Comparison of ENCODE assay signal across 9 mouse cellular contexts in the genomic region with DNA sequence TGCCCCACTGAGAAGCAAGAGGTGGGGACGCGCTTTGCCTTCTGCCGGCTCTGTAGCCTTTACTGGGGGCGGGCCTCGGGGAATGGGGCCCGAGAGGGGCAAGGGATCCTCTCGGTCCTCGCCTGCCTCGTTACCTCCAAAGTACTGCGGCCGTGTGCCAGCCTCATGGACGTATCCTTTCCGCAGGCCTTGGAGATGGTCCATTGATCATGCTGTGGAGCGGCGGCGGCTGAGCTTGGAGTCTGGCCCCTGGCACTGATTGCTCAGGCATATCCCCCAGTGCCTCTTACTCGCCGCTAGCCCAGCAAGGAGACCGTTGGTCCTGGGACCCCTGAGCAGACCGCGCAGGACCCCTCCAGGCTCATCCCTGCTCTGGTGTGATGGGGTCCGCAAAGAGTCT. TPM values are rescaled to one million over a fixed set of nuclear protein-coding genes. Genes with fewer than 3 reads are reported as not detected.
DNase-seq lines count a peak whose midpoint lies in the region; ATAC-seq and TF ChIP-seq lines count a peak whose summit lies in the region.
"Had no signal": no experiment of that assay in that cellular context is flagged by ENCODE, and none has a peak within 500 bp of the region (broad histone marks: within the 10 kb centered on the region; RNA-seq: fewer than 3 reads in every experiment).

No protein-coding gene starts in this region.

- H3K27ac ChIP-seq in heart, embryonic 15.5 days = no peak overlapping the region
- no peak overlapping the region for H3K27ac ChIP-seq in neural tube, embryonic 12.5 days
- no peak overlapping the region for H3K27ac ChIP-seq in hindbrain, postnatal 0 days
- H3K27ac ChIP-seq: midbrain, embryonic 13.5 days had no signal

- H3K9me3 ChIP-seq in heart, embryonic 15.5 days (replicated peaks) = no peaks in the 10 kb centered on the region
- no peaks in the 10 kb centered on the region for H3K9me3 ChIP-seq in neural tube, embryonic 12.5 days
- no peaks in the 10 kb centered on the region for H3K9me3 ChIP-seq in hindbrain, postnatal 0 days (ENCODE audit: low read length)
- H3K9me3 ChIP-seq: midbrain, embryonic 13.5 days had no signal

- H3K27me3 ChIP-seq in heart, embryonic 15.5 days = peaks cover 47% of the 10 kb centered on the region
- peaks cover 40% of the 10 kb centered on the region for H3K27me3 ChIP-seq in neural tube, embryonic 12.5 days (replicated peaks)
- peaks cover 21% of the 10 kb centered on the region for H3K27me3 ChIP-seq in hindbrain, postnatal 0 days (ENCODE audit: insufficient read depth, low read length)

- no peaks in the 10 kb centered on the region for H3K36me3 ChIP-seq in heart, embryonic 15.5 days
- H3K36me3 ChIP-seq in neural tube, embryonic 12.5 days = no peaks in the 10 kb centered on the region
- no peaks in the 10 kb centered on the region for H3K36me3 ChIP-seq in hindbrain, postnatal 0 days (ENCODE audit: insufficient read depth, low read length)
- H3K36me3 ChIP-seq: midbrain, embryonic 13.5 days had no signal

- 20% methylated on average over 22 of the region's 22 CpGs for WGBS in heart, embryonic 15.5 days
- 25% methylated on average over 22 of the region's 22 CpGs for WGBS in neural tube, embryonic 12.5 days
- 20% methylated on average over 22 of the region's 22 CpGs for WGBS in hindbrain, postnatal 0 days

- intact Hi-C loops in heart, postnatal 10 days (cut with DNase I) = no loop called here

- peak overlapping the region; percentile 14 for H3K4me3 ChIP-seq in heart, embryonic 15.5 days
- no peak overlapping the region for H3K4me3 ChIP-seq in neural tube, embryonic 12.5 days
- H3K4me3 ChIP-seq in hindbrain, postnatal 0 days (ENCODE audit: low read length) = peak overlapping the region; percentile 16; the same call in 1 of the 2 replicates
- H3K4me3 ChIP-seq: midbrain, embryonic 13.5 days had no signal

- no peak for DNase-seq in heart, postnatal 10 days
- no peak for DNase-seq in neural tube, embryonic 10.5 days (ENCODE audit: extremely low spot score, low spot score)
- no peak for DNase-seq in hindbrain, postnatal 0 days (ENCODE audit: low spot score)
- DNase-seq in adrenal gland, adult 8-10 months = no peak
- no peak for DNase-seq in layer of hippocampus, adult 9-10 months (ENCODE audit: low spot score)

- peak overlapping the region; percentile 33 for H3K4me2 ChIP-seq in heart, embryonic 15.5 days
- H3K4me2 ChIP-seq in neural tube, embryonic 12.5 days (replicated peaks) = 0 out of 2 replicates have a peak overlapping the region, but pooled peaks have one; percentile 24
- 0 out of 2 replicates have a peak overlapping the region, but pooled peaks have one; percentile 30 for H3K4me2 ChIP-seq in hindbrain, postnatal 0 days (ENCODE audit: low read depth, low read length)
- H3K4me2 ChIP-seq: midbrain, embryonic 13.5 days had no signal

- H3K9ac ChIP-seq in heart, embryonic 15.5 days = no peak overlapping the region
- H3K9ac ChIP-seq in neural tube, embryonic 12.5 days = 0 out of 2 replicates have a peak overlapping the region, but pooled peaks have one; percentile 6
- H3K9ac ChIP-seq in hindbrain, postnatal 0 days (replicated peaks; ENCODE audit: low read length) = no peak overlapping the region
- H3K9ac ChIP-seq: midbrain, embryonic 13.5 days had no signal

- TF ChIP-seq CTCF in hindbrain, postnatal 0 days (IDR thresholded peaks at IDR 0.05; ENCODE audit: low read depth) = no peak

- no peak for ATAC-seq in heart, embryonic 15.5 days (replicated peaks; ENCODE audit: insufficient number of reproducible peaks, insufficient read depth, low FRiP score, low read depth)
- ATAC-seq in neural tube, embryonic 12.5 days (ENCODE audit: low FRiP score, low read depth) = no peak
- ATAC-seq in hindbrain, postnatal 0 days = no peak
- ATAC-seq: midbrain, embryonic 13.5 days had no signal

- H3K4me1 ChIP-seq in heart, embryonic 15.5 days (replicated peaks) = peaks cover 11% of the 10 kb centered on the region
- H3K4me1 ChIP-seq in neural tube, embryonic 12.5 days = peaks cover 11% of the 10 kb centered on the region
- 0 out of 2 replicates have a peak, but pooled peaks cover 7% of the 10 kb centered on the region for H3K4me1 ChIP-seq in hindbrain, postnatal 0 days (ENCODE audit: insufficient read depth, low read length)

RNA-seq across cellular contexts. Expression of a gene that starts 1.1 kb away (rescaled TPM):
- polyA plus RNA-seq in heart, embryonic 15.5 days (2015; fragmentation: Nextera tagmentation; extraction: Ambion mirVana) = 0.09 and 0.13 TPM in 2 replicates
- total RNA-seq in heart, postnatal 10 days (2021) = not detected
- 0.26 and 0.30 TPM in 2 replicates for polyA plus RNA-seq in neural tube, embryonic 12.5 days (2016; fragmentation: Nextera tagmentation; extraction: Ambion mirVana)
- total RNA-seq in hindbrain, postnatal 0 days (2014; rRNA removed) = not detected in 2 replicates
- 0.35 and 0.48 TPM in 2 replicates for polyA plus RNA-seq in hindbrain, postnatal 0 days (2015; fragmentation: Nextera tagmentation; extraction: Ambion mirVana)
- not detected for total RNA-seq in adrenal gland, adult 8-10 months (2022)
- total RNA-seq: layer of hippocampus, postnatal 25 days had no signal

RNA-seq across cellular contexts. Expression of a gene that starts 5.4 kb away (rescaled TPM):
- polyA plus RNA-seq in heart, embryonic 15.5 days (2015; fragmentation: Nextera tagmentation; extraction: Ambion mirVana) = 19.0 and 21.9 TPM in 2 replicates
- total RNA-seq in heart, postnatal 10 days (2021) = 10 to 100 TPM; 22.1 to 24.6 TPM
- 22.7 and 24.9 TPM in 2 replicates for polyA plus RNA-seq in neural tube, embryonic 12.5 days (2016; fragmentation: Nextera tagmentation; extraction: Ambion mirVana)
- 48.0 and 59.8 TPM in 2 replicates for total RNA-seq in hindbrain, postnatal 0 days (2014; rRNA removed)
- 52.0 and 56.9 TPM in 2 replicates for polyA plus RNA-seq in hindbrain, postnatal 0 days (2015; fragmentation: Nextera tagmentation; extraction: Ambion mirVana)
- total RNA-seq in adrenal gland, adult 8-10 months (2022) = 10 to 100 TPM; 18.0 to 47.8 (median 27.3) TPM

RNA-seq across cellular contexts. Expression of a gene that starts 8.1 kb away (rescaled TPM):
- polyA plus RNA-seq in heart, embryonic 15.5 days (2015; fragmentation: Nextera tagmentation; extraction: Ambion mirVana) = 41.0 and 50.2 TPM in 2 replicates
- 10 to 100 TPM; 49.4 to 57.6 TPM for total RNA-seq in heart, postnatal 10 days (2021)
- 78.3 and 82.5 TPM in 2 replicates for polyA plus RNA-seq in neural tube, embryonic 12.5 days (2016; fragmentation: Nextera tagmentation; extraction: Ambion mirVana)
- 71.8 and 74.9 TPM in 2 replicates for total RNA-seq in hindbrain, postnatal 0 days (2014; rRNA removed)
- polyA plus RNA-seq in hindbrain, postnatal 0 days (2015; fragmentation: Nextera tagmentation; extraction: Ambion mirVana) = 53.0 and 62.4 TPM in 2 replicates
- 100 to 1,000 TPM; 121 to 178 (median 137) TPM for total RNA-seq in adrenal gland, adult 8-10 months (2022)

RNA-seq across cellular contexts. Expression of a gene that starts 11.4 kb away (rescaled TPM):
- polyA plus RNA-seq in heart, embryonic 15.5 days (2015; fragmentation: Nextera tagmentation; extraction: Ambion mirVana) = 3.3 and 4.8 TPM in 2 replicates
- total RNA-seq in heart, postnatal 10 days (2021) = 1 to 10 TPM; 2.7 to 3.7 TPM
- polyA plus RNA-seq in neural tube, embryonic 12.5 days (2016; fragmentation: Nextera tagmentation; extraction: Ambion mirVana) = 1.2 and 1.3 TPM in 2 replicates
- total RNA-seq in hindbrain, postnatal 0 days (2014; rRNA removed) = 2.2 and 2.7 TPM in 2 replicates
- polyA plus RNA-seq in hindbrain, postnatal 0 days (2015; fragmentation: Nextera tagmentation; extraction: Ambion mirVana) = 3.7 and 4.3 TPM in 2 replicates
- total RNA-seq in adrenal gland, adult 8-10 months (2022) = 1 to 10 TPM; 4.7 to 7.0 (median 5.5) TPM

RNA-seq across cellular contexts. Expression of a gene that starts 34.8 kb away (rescaled TPM):
- 0.22 and 0.30 TPM in 2 replicates for polyA plus RNA-seq in heart, embryonic 15.5 days (2015; fragmentation: Nextera tagmentation; extraction: Ambion mirVana)
- under 1 TPM; 0.10 to 0.12 TPM for total RNA-seq in heart, postnatal 10 days (2021)
- 2.3 and 3.0 TPM in 2 replicates for polyA plus RNA-seq in neural tube, embryonic 12.5 days (2016; fragmentation: Nextera tagmentation; extraction: Ambion mirVana)
- 22.4 and 29.1 TPM in 2 replicates for total RNA-seq in hindbrain, postnatal 0 days (2014; rRNA removed)
- 18.8 and 19.8 TPM in 2 replicates for polyA plus RNA-seq in hindbrain, postnatal 0 days (2015; fragmentation: Nextera tagmentation; extraction: Ambion mirVana)
- 1 to 10 TPM; 1.6 to 4.8 (median 3.8) TPM for total RNA-seq in adrenal gland, adult 8-10 months (2022)
